Mouse (Mus musculus) ES-E14 (cell line): ENCODE measurements around the gene Herpud2.
A peak's percentile ranks its signal among the peaks of the same experiment; 100 is the strongest.

Source experiments
- CHD2 ChIP-seq: IDR thresholded peaks from 2 replicates; pipeline ENCODE4 v1.6.1; 2014; ENCODE audit warnings: mild to moderate bottlenecking, low read depth, low read length, inconsistent platforms
- HCFC1 ChIP-seq: IDR thresholded peaks from 2 replicates; pipeline ENCODE4 v1.6.1; 2012; ENCODE audit warnings: low read length, inconsistent platforms, borderline replicate concordance; ENCODE audit not compliant: insufficient read depth
- ZC3H11A ChIP-seq: IDR thresholded peaks from 2 replicates; pipeline ENCODE4 v1.6.1; 2012; ENCODE audit warnings: low read depth, mild to moderate bottlenecking, inconsistent platforms, low read length, borderline replicate concordance
- ZNF384 ChIP-seq: IDR thresholded peaks from 2 replicates; pipeline ENCODE4 v1.6.1; 2012; ENCODE audit warnings: low read depth, low read length, inconsistent platforms

- TF ChIP-seq CHD2 (peak; percentile 7; the same call in 1 of the 2 replicates), HCFC1 (no peak), ZC3H11A (no peak), ZNF384 (no peak)
Observed at GRCm38 (mm10) chr9:25151611-25152241, at the start of gene Herpud2.
